Mouse (Mus musculus): ENCODE measurements around the gene Gm28372. TPM values are rescaled to one million over a fixed set of nuclear protein-coding genes. Genes with fewer than 3 reads are reported as not detected.

Gm28372 gene
- polyA plus RNA-seq, 1 experiment from 2014 or later: not detected

- no peak for DNase-seq (ENCODE audit: low spot score)
- H3K9me3 ChIP-seq (ENCODE audit: control insufficient read depth, low read length): no peaks in the 10 kb centered on the region
- ATAC-seq (ENCODE audit: low read depth): no peak
- H3K4me2 ChIP-seq (ENCODE audit: low read depth, low read length): peak overlapping the region; percentile 75
- no peaks in the 10 kb centered on the region for H3K27me3 ChIP-seq (replicated peaks; ENCODE audit: control insufficient read depth, insufficient read depth, low read length)
- 62% methylated on average over 14 of the region's 14 CpGs for WGBS
- H3K4me1 ChIP-seq (ENCODE audit: control insufficient read depth, insufficient read depth, low read length): peaks cover 15% of the 10 kb centered on the region
- no peaks in the 10 kb centered on the region for H3K36me3 ChIP-seq (ENCODE audit: control insufficient read depth, insufficient read depth, low read length)
- H3K9ac ChIP-seq (ENCODE audit: low read depth, low read length): peak overlapping the region; percentile 85
- no peak overlapping the region for H3K27ac ChIP-seq (replicated peaks; ENCODE audit: low read depth, low read length)
- peak overlapping the region; percentile 65 for H3K4me3 ChIP-seq (ENCODE audit: low read depth, low read length)
Measured at GRCm38 (mm10) chr2:130451086-130451726, 46.2 kb downstream of the Gm28372 start.

GRCm38 (mm10) chr2:130451727-130452090 is 46.7 kb downstream of the Gm28372 start:
- no peak for ATAC-seq (ENCODE audit: low read depth)
- H3K9me3 ChIP-seq (ENCODE audit: control insufficient read depth, low read length): no peaks in the 10 kb centered on the region
- H3K4me1 ChIP-seq (ENCODE audit: control insufficient read depth, insufficient read depth, low read length): peaks cover 15% of the 10 kb centered on the region
- DNase-seq (ENCODE audit: low spot score): no peak
- no peaks in the 10 kb centered on the region for H3K27me3 ChIP-seq (replicated peaks; ENCODE audit: control insufficient read depth, insufficient read depth, low read length)
- peak overlapping the region; percentile 85; the same call in 1 of the 2 replicates for H3K9ac ChIP-seq (ENCODE audit: low read depth, low read length)
- 65% methylated on average over 3 of the region's 3 CpGs for WGBS
- no peaks in the 10 kb centered on the region for H3K36me3 ChIP-seq (ENCODE audit: control insufficient read depth, insufficient read depth, low read length)
- no peak overlapping the region for H3K27ac ChIP-seq (replicated peaks; ENCODE audit: low read depth, low read length)
- H3K4me3 ChIP-seq (ENCODE audit: low read depth, low read length): peak overlapping the region; percentile 65
- H3K4me2 ChIP-seq (ENCODE audit: low read depth, low read length): peak overlapping the region; percentile 75

GRCm38 (mm10) chr2:130452266-130452665 is 47.2 kb downstream of the Gm28372 start:
- H3K36me3 ChIP-seq (ENCODE audit: control insufficient read depth, insufficient read depth, low read length): no peaks in the 10 kb centered on the region
- 67% methylated on average over 2 of the region's 2 CpGs for WGBS
- DNase-seq (ENCODE audit: low spot score): no peak

GRCm38 (mm10) chr2:130453421-130453820 is 48.4 kb downstream of the Gm28372 start:
- no peak overlapping the region for H3K4me3 ChIP-seq (ENCODE audit: low read depth, low read length)
- H3K27ac ChIP-seq (replicated peaks; ENCODE audit: low read depth, low read length): no peak overlapping the region

More at GRCm38 (mm10) chr2:130452266-130452665, 47.2 kb downstream of the Gm28372 start:
- Histone ChIP-seq H3K4me2 (ENCODE audit: low read depth, low read length) (no peak overlapping the region; the same call in 1 of the 2 replicates), H3K4me3 (ENCODE audit: low read depth, low read length) (no peak overlapping the region), H3K9ac (ENCODE audit: low read depth, low read length) (0 out of 2 replicates have a peak overlapping the region, but pooled peaks have one; percentile 34), H3K27me3 (replicated peaks; ENCODE audit: control insufficient read depth, insufficient read depth, low read length) (no peaks in the 10 kb centered on the region), H3K27ac (replicated peaks; ENCODE audit: low read depth, low read length) (no peak overlapping the region), H3K9me3 (ENCODE audit: control insufficient read depth, low read length) (no peaks in the 10 kb centered on the region), H3K4me1 (ENCODE audit: control insufficient read depth, insufficient read depth, low read length) (peaks cover 15% of the 10 kb centered on the region)
- ATAC-seq (ENCODE audit: low read depth): no peak

GRCm38 (mm10) chr2:130454748-130455370 is 49.8 kb downstream of the Gm28372 start:
- Histone ChIP-seq H3K4me2 (ENCODE audit: low read depth, low read length) (no peak overlapping the region), H3K27me3 (replicated peaks; ENCODE audit: control insufficient read depth, insufficient read depth, low read length) (no peaks in the 10 kb centered on the region), H3K9ac (ENCODE audit: low read depth, low read length) (no peak overlapping the region), H3K9me3 (ENCODE audit: control insufficient read depth, low read length) (no peaks in the 10 kb centered on the region), H3K4me1 (ENCODE audit: control insufficient read depth, insufficient read depth, low read length) (peaks cover 15% of the 10 kb centered on the region), H3K4me3 (ENCODE audit: low read depth, low read length) (no peak overlapping the region), H3K27ac (replicated peaks; ENCODE audit: low read depth, low read length) (no peak overlapping the region), H3K36me3 (ENCODE audit: control insufficient read depth, insufficient read depth, low read length) (no peaks in the 10 kb centered on the region)
- ATAC-seq (ENCODE audit: low read depth): no peak
- DNase-seq (ENCODE audit: low spot score): no peak
- WGBS: 92% methylated on average over 6 of the region's 6 CpGs

More at GRCm38 (mm10) chr2:130453421-130453820, 48.4 kb downstream of the Gm28372 start:
- Histone ChIP-seq H3K4me2 (ENCODE audit: low read depth, low read length) (no peak overlapping the region), H3K9me3 (ENCODE audit: control insufficient read depth, low read length) (no peaks in the 10 kb centered on the region), H3K9ac (ENCODE audit: low read depth, low read length) (no peak overlapping the region), H3K36me3 (ENCODE audit: control insufficient read depth, insufficient read depth, low read length) (no peaks in the 10 kb centered on the region), H3K27me3 (replicated peaks; ENCODE audit: control insufficient read depth, insufficient read depth, low read length) (no peaks in the 10 kb centered on the region), H3K4me1 (ENCODE audit: control insufficient read depth, insufficient read depth, low read length) (peaks cover 15% of the 10 kb centered on the region)
- ATAC-seq (ENCODE audit: low read depth) (no peak), DNase-seq (ENCODE audit: low spot score) (no peak)
- WGBS: 65% methylated on average over 6 of the region's 6 CpGs

Other genes starting within 250 kb of the Gm28372 start
- gene Snrpb, start 225.8 kb upstream of the Gm28372 start, polyA plus RNA-seq (2014; fragmentation: Nextera tagmentation; extraction: Ambion mirVana): 472 and 523 TPM in 2 replicates
- gene Tmc2, start 210.0 kb upstream of the Gm28372 start, polyA plus RNA-seq (2014; fragmentation: Nextera tagmentation; extraction: Ambion mirVana): not detected in 2 replicates
- 229 and 230 TPM in 2 replicates for gene Nop56, start 130.8 kb upstream of the Gm28372 start, polyA plus RNA-seq (2014; fragmentation: Nextera tagmentation; extraction: Ambion mirVana)
- gene Idh3b, start 120.7 kb upstream of the Gm28372 start, polyA plus RNA-seq (2014; fragmentation: Nextera tagmentation; extraction: Ambion mirVana): 159 and 166 TPM in 2 replicates
- 4.2 and 5.1 TPM in 2 replicates for gene Ebf4, start 110.1 kb upstream of the Gm28372 start, polyA plus RNA-seq (2014; fragmentation: Nextera tagmentation; extraction: Ambion mirVana)
- gene Cpxm1, start 7.7 kb upstream of the Gm28372 start, polyA plus RNA-seq (2014; fragmentation: Nextera tagmentation; extraction: Ambion mirVana): 94.8 and 106 TPM in 2 replicates
- not detected in 2 replicates for gene 1700020A23Rik, start within 50 bp of the Gm28372 start, polyA plus RNA-seq (2014; fragmentation: Nextera tagmentation; extraction: Ambion mirVana)
- gene Tmem239, start 1.2 kb downstream of the Gm28372 start, polyA plus RNA-seq (2014; fragmentation: Nextera tagmentation; extraction: Ambion mirVana): not detected in 2 replicates
- 51.6 and 66.0 TPM in 2 replicates for gene Vps16, start 19.1 kb downstream of the Gm28372 start, polyA plus RNA-seq (2014; fragmentation: Nextera tagmentation; extraction: Ambion mirVana)
- 12.2 and 12.3 TPM in 2 replicates for gene Pced1a, start 19.5 kb downstream of the Gm28372 start, polyA plus RNA-seq (2014; fragmentation: Nextera tagmentation; extraction: Ambion mirVana)
- gene Ptpra, start 45.0 kb downstream of the Gm28372 start, polyA plus RNA-seq (2014; fragmentation: Nextera tagmentation; extraction: Ambion mirVana): 111 and 115 TPM in 2 replicates
- gene Mrps26, start 158.5 kb downstream of the Gm28372 start, polyA plus RNA-seq (2014; fragmentation: Nextera tagmentation; extraction: Ambion mirVana): 88.6 and 91.7 TPM in 2 replicates
- not detected in 2 replicates for gene Oxt, start 170.9 kb downstream of the Gm28372 start, polyA plus RNA-seq (2014; fragmentation: Nextera tagmentation; extraction: Ambion mirVana)
- not detected in 2 replicates for gene Avp, start 177.3 kb downstream of the Gm28372 start, polyA plus RNA-seq (2014; fragmentation: Nextera tagmentation; extraction: Ambion mirVana)
- 14.7 and 15.4 TPM in 2 replicates for gene Fastkd5, start 224.8 kb downstream of the Gm28372 start, polyA plus RNA-seq (2014; fragmentation: Nextera tagmentation; extraction: Ambion mirVana)
- 9.9 and 14.2 TPM in 2 replicates for gene Ubox5, start 224.8 kb downstream of the Gm28372 start, polyA plus RNA-seq (2014; fragmentation: Nextera tagmentation; extraction: Ambion mirVana)
- 1.6 and 1.8 TPM in 2 replicates for gene Lzts3, start 237.6 kb downstream of the Gm28372 start, polyA plus RNA-seq (2014; fragmentation: Nextera tagmentation; extraction: Ambion mirVana)